Mouse (Mus musculus): ENCODE measurements at regions not wholly inside any gene's neighbourhood (a gene's known extent, or its start where the extent isn't known, plus 50 kb on each side); places are given as distances from the start of the nearest gene placed in this dataset.

DNA sequence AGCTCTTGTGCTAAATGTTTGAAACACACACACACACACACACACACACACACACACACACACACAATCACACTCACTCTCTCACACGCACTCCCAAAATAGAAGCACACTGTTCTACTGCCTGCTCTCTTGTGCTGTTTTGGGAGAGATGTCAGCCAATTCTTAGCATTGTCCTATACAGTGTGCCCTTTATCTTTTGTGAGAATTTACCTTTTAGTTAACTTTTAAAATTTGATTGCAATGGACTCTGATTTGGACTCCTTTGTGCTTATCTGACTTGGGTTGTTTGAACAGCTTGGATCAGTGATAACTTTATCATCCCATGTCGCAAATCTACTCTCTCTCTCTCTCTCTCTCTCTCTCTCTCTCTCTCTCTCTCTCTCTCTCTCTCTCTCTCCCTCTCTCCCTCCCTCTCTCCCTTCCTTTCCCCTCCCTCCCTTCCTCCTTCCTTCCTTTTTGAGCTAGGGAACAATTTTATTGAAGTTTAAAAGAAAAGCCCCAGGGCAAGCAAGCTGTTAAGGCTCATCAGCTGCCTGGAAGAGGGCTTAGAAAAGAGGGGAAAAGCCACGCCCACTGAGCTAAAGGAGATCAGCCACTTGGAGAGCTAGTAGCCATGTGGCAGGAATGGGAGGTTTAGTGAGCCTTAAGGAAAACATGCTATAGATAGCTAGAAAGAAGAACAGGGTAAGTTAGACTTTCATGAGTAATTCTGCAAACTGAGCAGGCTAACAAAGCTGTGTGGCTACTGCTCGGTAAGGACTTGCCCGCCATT lies 611.2 kb downstream of the Gm19410 start:
- WGBS: 69% methylated on average over 5 of the region's 5 CpGs
- Histone ChIP-seq H3K9me3 (ENCODE audit: control insufficient read depth, low read length) (no peaks in the 10 kb centered on the region), H3K27ac (ENCODE audit: low read depth) (no peak overlapping the region), H3K4me2 (ENCODE audit: low read length) (no peak overlapping the region), H3K27me3 (replicated peaks; ENCODE audit: control insufficient read depth, insufficient read depth, low read length) (no peaks in the 10 kb centered on the region), H3K4me3 (ENCODE audit: low read depth, low read length) (no peak overlapping the region), H3K36me3 (ENCODE audit: control insufficient read depth, insufficient read depth, low read length) (no peaks in the 10 kb centered on the region), H3K4me1 (replicated peaks; ENCODE audit: control insufficient read depth, insufficient read depth, low read length) (no peaks in the 10 kb centered on the region), H3K9ac (ENCODE audit: low read length) (no peak overlapping the region)
- DNase-seq (ENCODE audit: low spot score) (no peak), ATAC-seq (replicated peaks; ENCODE audit: low FRiP score, low TSS enrichment, low read depth) (0 out of 2 replicates have a peak, but pooled peaks have one; percentile 68)

DNA sequence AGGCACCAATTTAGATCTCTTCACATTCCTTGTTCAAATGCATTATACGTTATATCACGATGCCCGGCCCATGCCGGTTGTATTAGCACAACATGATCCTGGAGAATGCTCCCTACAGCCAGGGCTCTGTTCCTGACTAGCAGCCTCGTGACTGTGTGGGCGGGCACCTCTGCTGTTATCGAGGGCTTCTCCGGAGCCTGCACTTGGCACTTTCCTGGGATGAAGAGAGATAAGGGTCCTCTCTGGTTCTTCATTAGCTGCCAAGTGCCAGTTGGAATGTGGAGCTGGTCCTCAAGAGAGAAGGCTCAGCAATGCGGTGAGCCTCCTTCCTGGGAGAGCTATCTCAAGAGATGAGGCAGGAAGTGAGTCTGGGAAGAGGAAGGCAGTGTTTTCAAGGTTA lies 598.9 kb upstream of the AI429214 start:
- WGBS: 84% methylated on average over 9 of the region's 9 CpGs
- H3K27me3 ChIP-seq (replicated peaks; ENCODE audit: control insufficient read depth, insufficient read depth, low read length): no peaks in the 10 kb centered on the region
- ATAC-seq (replicated peaks; ENCODE audit: low FRiP score, low TSS enrichment, low read depth): no peak

DNA sequence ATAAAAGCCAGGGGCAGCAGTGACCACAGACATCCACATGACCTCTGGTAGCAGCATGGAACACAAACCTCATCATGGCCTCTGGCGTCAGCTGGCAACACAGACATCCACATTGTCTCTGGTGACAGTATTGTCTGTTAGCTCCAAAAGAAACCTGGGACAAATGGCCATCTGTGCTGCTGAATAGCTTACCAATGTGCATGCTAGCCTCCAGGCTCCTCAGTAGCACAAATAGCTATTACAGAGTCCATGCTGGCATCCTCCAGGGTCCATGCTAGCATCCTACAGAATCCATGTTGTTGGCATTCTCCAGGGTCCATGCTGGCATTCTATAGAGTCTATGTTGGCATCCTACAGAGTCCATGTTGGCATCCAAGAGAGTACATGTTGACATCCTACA lies 596.9 kb upstream of the AI429214 start:
- Histone ChIP-seq H3K4me3 (ENCODE audit: low read depth, low read length) (no peak overlapping the region), H3K4me2 (ENCODE audit: low read length) (no peak overlapping the region), H3K27ac (ENCODE audit: low read depth) (no peak overlapping the region), H3K36me3 (ENCODE audit: control insufficient read depth, insufficient read depth, low read length) (no peaks in the 10 kb centered on the region), H3K9ac (ENCODE audit: low read length) (no peak overlapping the region), H3K27me3 (replicated peaks; ENCODE audit: control insufficient read depth, insufficient read depth, low read length) (no peaks in the 10 kb centered on the region), H3K9me3 (ENCODE audit: control insufficient read depth, low read length) (no peaks in the 10 kb centered on the region), H3K4me1 (replicated peaks; ENCODE audit: control insufficient read depth, insufficient read depth, low read length) (no peaks in the 10 kb centered on the region)
- 71% methylated on average over 1 of the region's 1 CpGs for WGBS
- ATAC-seq (replicated peaks; ENCODE audit: low FRiP score, low TSS enrichment, low read depth) (no peak), DNase-seq (ENCODE audit: low spot score) (no peak)

More for the DNA sequence above, 598.9 kb upstream of the AI429214 start:
- Histone ChIP-seq H3K9ac (ENCODE audit: low read length) (no peak overlapping the region), H3K36me3 (ENCODE audit: control insufficient read depth, insufficient read depth, low read length) (no peaks in the 10 kb centered on the region), H3K4me2 (ENCODE audit: low read length) (no peak overlapping the region), H3K4me1 (replicated peaks; ENCODE audit: control insufficient read depth, insufficient read depth, low read length) (no peaks in the 10 kb centered on the region), H3K27ac (ENCODE audit: low read depth) (no peak overlapping the region), H3K4me3 (ENCODE audit: low read depth, low read length) (no peak overlapping the region), H3K9me3 (ENCODE audit: control insufficient read depth, low read length) (no peaks in the 10 kb centered on the region)
- DNase-seq (ENCODE audit: low spot score): no peak

DNA sequence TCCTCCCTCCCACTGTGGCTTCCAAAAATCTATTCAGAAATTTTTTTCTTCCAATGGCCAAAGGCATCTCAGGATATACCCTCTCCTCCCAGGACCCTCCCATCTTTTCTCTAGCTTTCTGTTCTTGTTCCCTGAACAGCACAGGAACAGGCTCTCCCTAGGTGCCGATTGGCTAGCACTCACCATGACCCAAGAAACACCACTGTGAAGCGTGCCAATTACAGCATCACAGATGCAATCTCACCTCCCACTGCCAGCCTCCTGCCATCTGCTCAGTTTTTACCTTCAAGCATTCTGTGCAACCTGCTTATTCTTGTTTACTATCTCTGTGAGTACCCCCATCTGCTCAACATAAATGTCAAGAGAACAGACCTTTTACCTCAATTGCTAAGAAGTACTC lies 586.7 kb upstream of the AI429214 start:
- no peak overlapping the region for H3K4me2 ChIP-seq (ENCODE audit: low read length)
- ATAC-seq (replicated peaks; ENCODE audit: low FRiP score, low TSS enrichment, low read depth) (no peak), DNase-seq (ENCODE audit: low spot score) (no peak)
- H3K9ac ChIP-seq (ENCODE audit: low read length): no peak overlapping the region
- no peaks in the 10 kb centered on the region for H3K27me3 ChIP-seq (replicated peaks; ENCODE audit: control insufficient read depth, insufficient read depth, low read length)
- H3K36me3 ChIP-seq (ENCODE audit: control insufficient read depth, insufficient read depth, low read length): no peaks in the 10 kb centered on the region
- no peak overlapping the region for H3K4me3 ChIP-seq (ENCODE audit: low read depth, low read length)
- H3K4me1 ChIP-seq (replicated peaks; ENCODE audit: control insufficient read depth, insufficient read depth, low read length): no peaks in the 10 kb centered on the region
- H3K9me3 ChIP-seq (ENCODE audit: control insufficient read depth, low read length): no peaks in the 10 kb centered on the region
- H3K27ac ChIP-seq (ENCODE audit: low read depth): no peak overlapping the region
- 77% methylated on average over 2 of the region's 2 CpGs for WGBS
